Mouse (Mus musculus) urinary bladder, postnatal 14 days (tissue): ENCODE data around the gene Bcar1.

Source experiments
- DNase-seq: peaks from one replicate; pipeline ENCODE4 v3.0.0; 2021; ENCODE audit warnings: low spot score

Gene Bcar1

DNA sequence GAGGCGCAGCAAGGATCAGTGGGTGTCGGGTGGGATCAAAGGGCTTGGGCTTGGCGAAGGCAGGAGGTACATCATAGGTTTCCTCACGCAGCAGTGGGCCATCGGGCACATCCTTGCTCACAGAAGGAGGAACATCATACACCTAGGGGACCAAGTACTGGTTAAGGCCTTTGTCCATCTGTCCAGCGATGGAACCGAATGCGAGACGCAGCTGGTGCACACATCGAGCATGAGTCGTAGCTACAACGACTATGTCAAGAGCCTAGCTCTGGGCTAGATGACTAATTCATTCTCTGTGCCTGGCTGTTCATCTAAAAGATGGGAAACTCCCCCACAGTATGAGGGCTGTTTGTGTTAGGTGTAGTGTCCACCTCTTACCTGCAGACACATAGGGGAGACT is 29.3 kb downstream of the Bcar1 start:
- no peak for DNase-seq

DNA sequence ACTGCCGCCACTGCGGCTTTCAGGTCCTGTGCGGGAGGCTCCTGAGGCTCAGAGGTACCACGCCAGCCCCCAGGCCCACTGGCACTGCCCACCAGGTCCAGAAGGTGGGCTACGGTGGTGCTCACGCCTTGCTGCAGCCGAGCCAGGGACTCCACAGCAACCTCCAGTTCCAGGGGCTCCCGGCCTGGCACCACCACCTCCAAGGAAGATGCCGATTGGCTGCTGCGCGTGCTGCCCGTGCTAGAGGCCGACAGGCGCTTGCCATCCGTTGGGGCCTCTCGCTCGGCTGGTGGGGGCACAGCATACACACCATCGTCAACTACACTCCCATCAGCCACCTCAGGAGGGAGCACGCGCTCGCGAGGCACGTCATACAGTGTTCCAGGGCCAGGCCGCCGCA is 29.8 kb downstream of the Bcar1 start:
- no peak for DNase-seq

DNA sequence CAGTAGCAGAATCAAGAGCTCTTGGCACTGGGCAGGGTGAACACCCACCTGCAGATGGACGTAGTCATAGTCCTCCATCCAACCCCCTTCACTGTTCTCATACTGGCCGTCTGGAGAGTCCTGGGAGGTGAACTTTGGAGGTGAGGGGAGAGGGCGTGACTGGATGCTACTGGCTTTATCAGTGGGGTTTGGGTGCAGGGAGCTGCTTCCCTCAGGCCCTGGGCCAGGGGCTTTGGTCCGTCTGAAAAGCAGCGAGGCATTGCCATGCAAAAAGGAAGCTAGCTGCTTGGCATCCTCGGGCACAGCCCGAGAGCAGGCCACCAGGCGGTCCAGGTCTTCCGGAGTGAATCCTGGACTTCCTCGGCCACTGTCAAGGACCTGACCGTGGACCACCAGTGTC is 30.3 kb downstream of the Bcar1 start:
- no peak for DNase-seq

DNA sequence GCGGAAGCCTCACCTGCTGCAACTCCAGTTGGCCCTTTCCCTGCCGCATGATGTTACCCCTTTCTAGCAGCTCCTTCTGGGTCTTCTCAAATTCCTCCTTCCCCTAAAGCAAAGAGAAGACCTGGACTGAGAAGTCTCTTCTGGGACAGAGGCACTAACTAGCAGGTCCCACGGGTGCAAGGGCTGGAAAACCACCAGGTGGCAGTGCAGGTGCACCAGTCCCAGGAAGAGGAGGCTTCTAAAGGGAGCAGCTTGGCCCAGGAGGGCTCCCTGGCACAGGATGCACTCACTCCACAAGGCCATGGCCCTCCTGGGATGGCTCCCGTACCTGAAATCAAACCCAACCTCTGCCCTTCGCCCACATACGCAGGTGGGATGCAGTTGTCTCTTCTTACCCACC is 31.0 kb downstream of the Bcar1 start:
- peak; percentile 70 for DNase-seq

- no peak for DNase-seq
Measured at GRCm38 (mm10) chr8:111712135-111712534, 31.5 kb downstream of the Bcar1 start.

DNA sequence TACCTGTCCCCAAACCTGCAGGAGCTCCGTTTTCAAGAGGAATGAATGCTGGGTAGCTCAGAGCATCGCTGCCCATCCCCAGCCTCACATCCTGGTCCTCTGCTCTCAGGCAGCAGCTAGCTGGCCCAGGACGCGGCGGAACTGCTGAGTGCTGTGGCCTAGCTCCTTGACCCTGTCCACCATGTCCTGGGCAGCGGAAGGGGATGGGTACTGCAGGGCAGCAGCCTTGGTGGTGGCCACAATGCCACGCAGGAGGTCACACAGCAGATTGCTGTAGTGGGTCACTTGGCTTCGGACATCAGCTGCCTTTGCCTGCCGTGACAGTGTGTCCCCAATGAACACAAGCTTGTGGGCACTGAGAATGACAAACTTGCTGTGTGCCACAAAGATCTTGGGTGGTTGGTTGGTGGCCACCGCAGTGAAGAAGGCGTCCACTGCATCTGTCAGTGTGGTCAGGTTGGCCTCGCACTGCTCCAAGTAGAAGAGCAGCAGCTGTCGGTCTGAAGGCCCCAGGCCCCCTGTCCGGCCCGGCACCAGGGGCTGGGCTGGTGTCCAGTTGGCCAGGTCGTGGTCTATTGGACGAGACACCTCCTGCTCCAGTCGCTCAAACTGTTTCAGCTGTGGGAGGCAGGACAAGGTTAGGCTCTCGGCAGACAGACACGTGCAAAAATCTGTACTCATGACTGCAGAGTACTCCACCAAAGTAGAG is 32.7 kb downstream of the Bcar1 start:
- no peak for DNase-seq

DNA sequence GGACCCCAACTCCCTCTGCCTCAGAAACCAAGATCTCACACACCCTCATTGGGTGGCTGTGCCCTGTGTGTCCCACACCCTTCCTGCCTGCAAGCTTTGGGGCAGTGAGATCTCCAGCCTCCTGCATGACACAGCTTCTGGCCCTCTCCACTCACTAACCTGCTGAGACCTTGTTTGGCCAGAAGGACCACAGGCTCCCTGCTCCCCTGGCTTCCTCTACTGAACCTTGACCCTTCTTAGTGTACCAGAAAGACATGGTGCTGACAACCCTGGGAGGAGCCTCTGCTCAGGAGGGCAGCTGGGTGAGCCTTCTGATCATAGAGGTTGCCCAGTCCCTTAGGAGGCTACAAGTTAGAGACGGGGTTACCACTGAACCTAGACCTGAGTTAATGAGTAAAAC is 34.4 kb downstream of the Bcar1 start:
- no peak for DNase-seq

DNA sequence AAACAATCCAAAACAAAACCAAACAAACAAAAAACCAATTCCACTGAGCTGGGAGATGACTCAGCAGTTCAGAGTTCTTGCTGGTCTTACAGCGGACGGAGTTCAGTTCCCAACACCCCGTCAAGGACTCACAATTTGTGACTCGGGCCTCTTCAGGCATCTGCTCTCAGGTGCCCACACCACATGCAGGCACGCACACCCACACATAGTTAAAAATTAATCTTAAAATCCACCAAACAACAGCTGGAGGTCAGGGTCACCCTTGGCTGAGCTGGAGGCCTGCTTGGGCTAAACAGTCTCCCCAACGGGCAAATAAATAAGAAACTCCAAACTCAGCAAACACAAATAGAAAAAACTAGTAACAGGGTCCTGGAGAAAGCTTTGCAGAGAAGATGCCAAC is 35.3 kb downstream of the Bcar1 start:
- DNase-seq, result no peak

DNA sequence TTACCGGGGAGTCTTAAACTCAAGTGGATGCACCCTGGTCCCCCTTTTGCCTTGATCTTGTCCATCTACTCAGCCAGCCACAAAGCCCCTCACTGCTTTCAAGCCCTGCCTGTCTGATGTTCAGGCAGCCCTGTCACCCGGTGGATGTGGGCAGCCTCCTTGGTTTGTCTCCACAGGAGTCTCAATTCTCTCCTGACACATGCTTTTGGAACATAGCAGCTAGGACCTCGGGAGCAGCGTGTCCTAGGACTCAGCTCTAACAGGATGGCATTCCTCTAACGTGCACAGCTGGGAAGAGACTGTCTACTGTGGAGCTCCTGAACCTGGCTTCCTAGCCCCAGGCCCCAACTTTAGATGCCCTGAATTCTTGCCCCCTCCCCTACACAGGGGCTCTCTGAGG is 37.9 kb downstream of the Bcar1 start:
- no peak for DNase-seq

- no peak for DNase-seq
Measured at GRCm38 (mm10) chr8:111705222-111705621, 38.4 kb downstream of the Bcar1 start.

DNA sequence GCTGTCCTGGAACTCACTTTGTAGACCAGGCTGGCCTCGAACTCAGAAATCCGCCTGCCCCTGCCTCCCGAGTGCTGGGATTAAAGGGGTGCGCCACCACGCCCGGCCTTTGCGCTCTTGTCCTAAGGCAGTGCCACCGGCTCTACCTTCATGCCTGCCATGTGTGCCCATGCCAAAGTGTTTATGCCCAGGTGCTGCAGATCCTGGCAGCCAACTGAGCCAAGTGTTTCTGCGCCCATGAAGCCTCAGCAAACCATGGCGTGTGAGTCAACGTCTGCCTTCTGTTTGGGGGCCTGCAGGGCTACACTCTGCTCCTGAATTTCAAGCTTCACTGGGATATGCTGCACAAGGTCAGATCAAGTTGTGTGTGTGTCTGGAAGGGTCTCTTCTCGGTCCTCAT is 39.0 kb downstream of the Bcar1 start:
- DNase-seq, result no peak

GRCm38 (mm10) chr8:111701380-111701779 is 42.2 kb downstream of the Bcar1 start:
- DNase-seq, result no peak

DNA sequence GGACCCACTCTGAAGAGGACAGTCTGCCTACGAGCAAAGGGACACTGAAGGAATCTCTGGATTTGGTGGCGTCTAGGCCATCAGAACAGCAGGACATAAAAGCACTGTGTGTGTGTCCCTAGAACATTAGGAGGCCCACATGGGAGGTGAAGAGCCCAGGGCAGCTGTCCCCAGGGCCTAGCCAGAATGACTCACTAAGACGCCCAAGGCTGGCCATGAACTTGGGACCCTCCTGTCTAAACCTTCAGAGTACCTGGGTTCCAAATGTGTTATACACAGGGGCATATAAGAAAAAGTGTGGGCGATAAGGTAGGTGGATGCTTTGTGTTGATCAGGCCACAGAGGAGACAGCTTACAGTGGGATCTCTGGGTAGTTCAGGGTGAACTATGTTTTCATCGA is 42.9 kb downstream of the Bcar1 start:
- no peak for DNase-seq

- DNase-seq, result no peak
Measured at GRCm38 (mm10) chr8:111700201-111700600, 43.4 kb downstream of the Bcar1 start.

GRCm38 (mm10) chr8:111699035-111699434 is 44.6 kb downstream of the Bcar1 start:
- no peak for DNase-seq

DNA sequence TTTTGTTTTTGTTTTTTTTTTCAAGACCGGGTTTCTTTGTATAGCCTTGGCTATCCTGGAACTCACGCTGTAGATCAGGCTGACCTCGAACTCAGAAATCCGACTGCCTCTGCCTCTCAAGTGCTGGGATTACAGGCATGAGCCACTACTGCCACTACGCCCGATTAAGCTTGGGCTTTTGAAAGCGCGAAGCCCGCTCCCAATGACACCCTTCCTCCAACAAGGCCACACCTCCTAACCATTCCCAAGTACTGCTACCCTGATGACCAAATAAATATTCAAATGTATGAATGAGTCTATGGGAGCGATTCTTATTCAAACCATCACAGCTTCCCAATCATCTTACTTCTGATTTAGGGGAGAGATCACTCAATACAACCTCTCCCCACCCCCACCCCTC is 46.0 kb downstream of the Bcar1 start:
- DNase-seq, result no peak

GRCm38 (mm10) chr8:111695441-111695840 is 48.2 kb downstream of the Bcar1 start:
- DNase-seq, result no peak

DNA sequence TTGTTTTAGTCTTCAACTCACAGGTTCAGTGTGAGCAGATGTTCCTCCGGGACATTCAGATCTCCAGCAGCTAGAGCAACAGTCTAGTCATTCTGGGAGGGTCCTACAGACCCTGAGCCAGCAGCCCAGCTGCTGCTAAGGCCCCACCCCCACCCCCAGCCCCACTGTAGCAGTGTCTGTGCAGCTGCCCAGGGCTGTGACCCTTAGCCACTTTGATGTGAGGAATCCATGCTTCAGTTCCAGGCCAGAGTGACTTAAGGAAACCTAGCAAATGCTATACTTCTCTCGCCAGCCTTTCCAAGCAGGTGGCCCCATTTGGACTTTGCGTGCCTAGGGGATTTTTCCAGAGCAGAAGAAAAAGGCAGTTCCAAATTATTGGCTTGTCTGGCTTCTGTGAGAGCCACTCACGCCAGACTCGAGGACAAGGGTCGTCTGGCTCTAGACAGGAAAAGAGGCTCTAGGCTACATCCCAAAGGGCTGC is 50.3 kb downstream of the Bcar1 start:
- no peak for DNase-seq

GRCm38 (mm10) chr8:111690960-111691445 is 52.6 kb downstream of the Bcar1 start, which contains the start of gene Ctrb1:
Gene Ctrb1 (minus strand): TSS chr8:111691010.
- no peak for DNase-seq

- DNase-seq, result no peak
Measured at GRCm38 (mm10) chr8:111686881-111687280, 56.7 kb downstream of the Bcar1 start.

DNA sequence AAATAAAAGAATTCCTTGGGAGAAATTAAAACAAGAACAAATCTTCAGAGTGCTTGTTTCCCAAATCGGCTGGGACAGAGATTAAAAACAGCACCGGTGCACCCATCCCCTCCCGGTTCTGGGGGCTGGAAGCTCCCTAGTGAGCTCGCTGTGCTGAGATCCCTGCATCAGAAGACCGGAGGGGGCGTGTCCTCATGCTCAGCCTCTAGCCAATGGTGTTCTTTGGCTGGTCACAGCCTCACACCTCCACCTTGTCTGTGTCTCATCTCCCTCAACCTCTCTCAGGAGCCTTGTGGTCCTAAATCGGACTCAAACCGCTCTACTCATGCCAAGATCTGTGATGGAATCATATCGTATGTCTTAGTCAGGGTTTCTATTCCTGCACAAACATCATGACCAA is 61.1 kb downstream of the Bcar1 start:
- DNase-seq, result no peak

- DNase-seq, result no peak
Measured at GRCm38 (mm10) chr8:111681153-111681552, 62.5 kb downstream of the Bcar1 start.

DNA sequence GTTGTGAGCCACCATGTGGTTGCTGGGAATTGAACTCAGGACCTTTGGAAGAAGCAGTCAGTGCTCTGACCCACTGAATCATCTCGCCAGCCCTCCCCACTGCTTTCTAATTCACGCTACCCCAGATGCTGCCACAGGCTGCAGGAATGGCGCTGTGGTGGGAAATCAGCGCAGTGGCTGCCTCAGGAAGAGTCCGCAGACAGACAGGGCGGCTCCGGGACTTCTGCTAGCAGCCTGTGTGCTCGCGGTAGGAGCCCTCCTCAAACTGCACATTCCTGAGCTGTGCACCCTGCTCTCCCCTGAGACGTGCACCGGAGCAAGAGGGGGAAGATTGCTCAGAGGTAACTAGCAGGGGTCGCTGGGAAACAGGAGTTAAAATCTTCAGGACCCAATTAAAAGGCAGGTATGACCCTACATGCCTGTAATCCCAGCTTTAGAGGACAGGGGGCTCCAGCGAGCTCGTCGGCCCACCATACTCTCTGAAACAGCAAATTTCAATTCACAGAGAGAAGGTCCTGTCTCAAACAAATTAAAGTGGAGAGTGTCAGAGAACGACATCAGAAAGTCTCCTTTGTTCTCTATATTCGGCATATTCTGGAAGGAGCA is 63.1 kb downstream of the Bcar1 start:
- no peak for DNase-seq

- no peak for DNase-seq
Measured at GRCm38 (mm10) chr8:111678848-111679247, 64.8 kb downstream of the Bcar1 start.
